Mouse (Mus musculus) embryonic facial prominence, embryonic 15.5 days (tissue): ENCODE data around the gene Tpx2. TPM values are rescaled to one million over a fixed set of nuclear protein-coding genes. Genes with fewer than 3 reads are reported as not detected.

Source experiments
- ATAC-seq: fragments of 200-750 bp; cut with Nextera tagmentation; 2 replicates; pipeline ENCODE4 v1.8.0; 2017; ENCODE audit warnings: low read depth, moderate TSS enrichment; ENCODE audit not compliant: insufficient number of reproducible peaks, low FRiP score, low TSS enrichment
- H3K27ac ChIP-seq: fragments of 300-500 bp; sonication (generic); replicated peaks from 2 replicates; pipeline ENCODE4 v1.5.1; 2015; ENCODE audit warnings: mild to moderate bottlenecking, inconsistent platforms
- H3K27me3 ChIP-seq: fragments of 300-500 bp; sonication (generic); 2 replicates; pipeline ENCODE4 v1.6.1; 2015; ENCODE audit warnings: inconsistent platforms
- H3K36me3 ChIP-seq: fragments of 300-500 bp; sonication (generic); 2 replicates; pipeline ENCODE4 v1.6.1; 2015; ENCODE audit warnings: mild to moderate bottlenecking, inconsistent platforms
- H3K4me1 ChIP-seq: fragments of 300-500 bp; sonication (generic); 2 replicates; pipeline ENCODE4 v1.6.1; 2015; ENCODE audit warnings: inconsistent platforms
- H3K4me2 ChIP-seq: fragments of 300-500 bp; sonication (generic); replicated peaks from 2 replicates; pipeline ENCODE4 v1.6.1; 2015; ENCODE audit warnings: mild to moderate bottlenecking, inconsistent platforms
- H3K4me3 ChIP-seq: fragments of 300-500 bp; sonication (generic); replicated peaks from 2 replicates; pipeline ENCODE4 v1.5.1; 2015; ENCODE audit warnings: mild to moderate bottlenecking, inconsistent platforms
- H3K9ac ChIP-seq: fragments of 300-500 bp; sonication (generic); 2 replicates; pipeline ENCODE4 v1.6.1; 2015; ENCODE audit warnings: inconsistent platforms
- H3K9me3 ChIP-seq: fragments of 300-500 bp; sonication (generic); replicated peaks from 2 replicates; pipeline ENCODE4 v1.6.1; 2016; ENCODE audit warnings: inconsistent platforms
- WGBS: fragments of 180-500 bp; shearing (Covaris S2); methylation state at CpG from one replicate; pipeline ENCODE4 v1.1.7; 2015; 5-methylcytosine and 5-hydroxymethylcytosine counted together
- polyA plus RNA-seq: library from polyadenylated mRNA; unstranded; fragments of >200 nt; fragmentation: Nextera tagmentation; extraction: Ambion mirVana; gene quantifications from 2 replicates; pipeline ENCODE4 v1.2.1, GENCODE M21; 2015

Tpx2 gene
- polyA plus RNA-seq, 1 experiment from 2014 or later, result 60.1 TPM

DNA sequence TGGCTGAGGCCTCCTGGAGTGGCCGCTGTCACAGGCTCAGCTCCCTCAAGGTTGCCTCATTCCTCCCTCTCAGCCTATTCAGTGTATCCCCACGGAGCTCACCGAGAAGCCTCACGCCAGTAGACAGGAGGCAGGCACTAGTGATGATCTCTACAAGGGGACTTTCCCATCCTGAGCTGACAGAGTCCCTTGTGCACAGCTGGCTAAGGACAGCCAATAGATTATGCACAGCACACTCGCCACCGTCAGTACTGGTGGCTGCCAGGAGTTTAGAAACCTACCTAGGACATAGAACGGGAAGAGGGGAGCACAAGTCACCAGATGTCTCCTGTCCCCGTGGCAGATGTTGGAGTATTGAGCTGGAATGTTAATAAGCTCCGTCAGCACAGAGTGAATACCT, 69.9 kb downstream of the Tpx2 start:
- Histone ChIP-seq H3K4me2 (no peak overlapping the region), H3K9me3 (no peaks in the 10 kb centered on the region), H3K27ac (no peak overlapping the region), H3K36me3 (no peaks in the 10 kb centered on the region), H3K27me3 (peaks cover 29% of the 10 kb centered on the region), H3K4me3 (no peak overlapping the region), H3K9ac (no peak overlapping the region), H3K4me1 (peaks cover 8% of the 10 kb centered on the region)
- no peak for ATAC-seq
- WGBS, result 48% methylated on average over 9 of the region's 9 CpGs

DNA sequence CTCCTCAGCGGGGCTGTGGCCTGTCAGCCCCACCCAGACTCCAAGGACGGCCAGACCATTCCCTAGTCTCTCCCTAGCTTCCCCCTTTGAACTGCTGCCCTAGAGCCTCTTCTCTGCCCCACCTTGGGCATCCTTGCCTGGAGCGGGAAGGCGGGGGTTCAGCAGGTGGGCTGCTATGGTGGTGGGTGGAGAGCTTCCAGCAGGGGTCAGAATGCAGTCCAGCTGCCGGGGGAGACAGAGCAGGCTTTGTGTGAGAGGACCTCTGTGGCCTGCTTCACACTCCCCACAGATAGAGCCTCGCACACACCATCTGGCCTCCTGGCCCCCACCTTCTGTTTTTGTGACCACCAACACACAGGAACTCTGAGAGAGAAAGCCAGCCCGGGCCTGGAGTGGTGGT, 74.6 kb downstream of the Tpx2 start:
- H3K4me2 ChIP-seq, result no peak overlapping the region
- no peak for ATAC-seq
- no peaks in the 10 kb centered on the region for H3K36me3 ChIP-seq
- 22% methylated on average over 7 of the region's 7 CpGs for WGBS
- H3K9ac ChIP-seq, result no peak overlapping the region
- H3K27ac ChIP-seq, result no peak overlapping the region
- H3K27me3 ChIP-seq, result peaks cover 2% of the 10 kb centered on the region
- H3K9me3 ChIP-seq, result no peaks in the 10 kb centered on the region
- no peak overlapping the region for H3K4me3 ChIP-seq
- peaks cover 20% of the 10 kb centered on the region for H3K4me1 ChIP-seq

DNA sequence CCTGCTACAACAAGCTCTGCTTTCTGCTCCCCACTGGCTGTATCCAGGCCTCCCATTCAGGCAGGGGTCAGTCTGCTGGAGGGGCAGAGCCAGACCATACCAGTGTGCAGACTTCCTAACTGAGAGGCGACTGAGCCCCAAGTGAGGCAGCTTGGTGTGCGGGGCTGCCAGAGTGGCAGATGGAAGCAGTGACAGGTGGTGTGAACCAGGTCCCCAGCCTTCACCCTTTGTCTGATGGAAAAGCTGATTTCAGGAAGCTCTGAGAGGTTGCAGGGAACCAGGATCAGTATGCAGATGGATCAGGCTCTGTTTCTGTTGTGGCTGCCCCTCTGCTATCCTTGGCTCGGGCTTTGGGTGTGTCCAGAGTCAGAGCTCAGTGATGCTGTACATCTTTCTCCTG, 75.9 kb downstream of the Tpx2 start:
- Histone ChIP-seq H3K27ac (no peak overlapping the region), H3K4me2 (no peak overlapping the region), H3K9ac (no peak overlapping the region), H3K4me1 (peaks cover 29% of the 10 kb centered on the region), H3K4me3 (no peak overlapping the region), H3K27me3 (no peaks in the 10 kb centered on the region; the same call in 1 of the 2 replicates), H3K9me3 (no peaks in the 10 kb centered on the region), H3K36me3 (no peaks in the 10 kb centered on the region)
- WGBS, result 73% methylated on average over 3 of the region's 3 CpGs
- ATAC-seq, result no peak

DNA sequence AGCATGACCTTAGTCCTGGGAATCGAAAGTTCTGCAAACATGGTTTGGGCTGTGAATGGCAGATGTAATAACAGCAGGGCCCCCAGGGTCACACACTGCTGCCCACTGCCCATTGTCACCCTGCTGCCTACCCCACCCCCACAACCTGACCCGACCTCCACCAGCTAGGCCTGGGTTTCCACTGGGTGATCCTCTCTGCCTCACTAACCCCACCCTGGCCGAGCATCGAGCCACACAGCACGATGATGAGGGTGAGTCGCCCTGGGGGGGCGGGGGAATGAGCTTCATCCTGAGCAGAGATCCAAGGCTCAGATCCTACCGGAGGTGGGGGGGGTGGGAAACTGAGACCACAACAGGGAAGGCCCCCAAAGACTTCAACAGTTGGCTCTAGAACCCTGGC, 76.4 kb downstream of the Tpx2 start:
- H3K9me3 ChIP-seq, result no peaks in the 10 kb centered on the region
- H3K9ac ChIP-seq, result no peak overlapping the region
- ATAC-seq, result no peak
- H3K4me1 ChIP-seq, result peaks cover 29% of the 10 kb centered on the region
- H3K4me3 ChIP-seq, result no peak overlapping the region
- no peak overlapping the region for H3K4me2 ChIP-seq
- WGBS, result 43% methylated on average over 8 of the region's 8 CpGs
- H3K27ac ChIP-seq, result no peak overlapping the region
- no peaks in the 10 kb centered on the region for H3K36me3 ChIP-seq
- H3K27me3 ChIP-seq, result no peaks in the 10 kb centered on the region

- no peaks in the 10 kb centered on the region for H3K36me3 ChIP-seq
- no peak overlapping the region for H3K4me2 ChIP-seq
- H3K4me3 ChIP-seq, result no peak overlapping the region
- no peak overlapping the region for H3K9ac ChIP-seq
- H3K9me3 ChIP-seq, result no peaks in the 10 kb centered on the region
- WGBS, result 85% methylated on average over 5 of the region's 5 CpGs
- no peak overlapping the region for H3K27ac ChIP-seq
- no peaks in the 10 kb centered on the region for H3K27me3 ChIP-seq
- ATAC-seq, result no peak
- H3K4me1 ChIP-seq, result peaks cover 29% of the 10 kb centered on the region
Observed at GRCm38 (mm10) chr2:152924543-152924942, 76.8 kb downstream of the Tpx2 start.

DNA sequence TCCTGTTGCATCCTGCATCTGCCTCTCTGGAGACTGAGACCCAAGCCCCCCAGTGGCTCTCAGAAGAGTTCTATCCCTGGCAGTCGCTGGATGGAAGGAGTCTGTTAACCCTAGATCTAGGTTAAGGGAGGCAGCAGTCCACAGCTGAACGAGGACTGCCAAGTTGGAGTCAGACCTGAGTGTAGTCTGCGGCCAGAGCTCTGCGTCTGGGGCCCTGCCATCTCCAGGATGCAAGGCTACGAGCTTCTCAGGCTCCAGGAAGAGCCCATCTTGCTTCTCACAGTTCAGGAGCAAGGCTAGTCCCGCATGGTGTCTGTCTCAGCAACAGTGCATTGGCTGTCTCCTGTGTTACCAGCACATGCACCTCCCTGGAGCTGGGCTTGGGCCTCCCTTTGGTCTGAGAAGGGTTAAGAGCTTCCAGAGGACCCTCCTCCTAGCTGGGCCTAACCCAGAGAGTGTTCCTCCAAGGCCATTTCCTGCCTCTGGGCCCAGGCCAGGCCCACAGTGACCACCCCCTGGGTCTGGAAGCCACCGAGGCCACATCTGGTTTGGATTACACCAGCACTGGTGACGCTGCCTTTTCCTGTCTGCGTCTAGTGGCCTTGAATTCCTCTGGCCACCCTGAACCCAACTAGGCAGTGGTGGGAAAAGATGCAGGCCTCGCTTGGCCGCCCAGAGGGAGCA, 77.6 kb downstream of the Tpx2 start:
- Histone ChIP-seq H3K4me2 (no peak overlapping the region), H3K4me3 (no peak overlapping the region), H3K36me3 (no peaks in the 10 kb centered on the region), H3K9me3 (no peaks in the 10 kb centered on the region), H3K27ac (0 out of 2 replicates have a peak overlapping the region, but pooled peaks have one; percentile 5), H3K4me1 (peaks cover 34% of the 10 kb centered on the region), H3K9ac (no peak overlapping the region), H3K27me3 (no peaks in the 10 kb centered on the region)
- no peak for ATAC-seq
- WGBS, result 35% methylated on average over 11 of the region's 11 CpGs

DNA sequence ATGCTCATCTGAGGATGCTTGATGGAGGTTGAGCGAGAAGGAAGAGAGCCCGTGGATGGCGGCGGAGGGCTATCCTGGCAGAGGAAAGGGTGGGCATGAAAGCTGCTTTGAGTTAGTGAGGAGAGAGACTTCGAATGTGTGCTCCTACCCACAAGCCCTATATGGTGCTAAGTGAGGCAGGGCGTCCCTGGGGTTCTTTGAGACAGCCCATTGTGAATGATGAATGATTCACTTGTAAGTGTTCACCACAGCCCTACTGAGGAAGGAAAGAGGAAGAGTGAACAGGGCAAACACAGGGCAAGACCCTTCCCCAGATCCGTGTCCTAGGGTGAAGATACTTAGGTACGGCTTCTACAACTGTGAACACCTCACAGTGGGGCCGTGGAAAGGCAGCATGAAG, 79.1 kb downstream of the Tpx2 start:
- Histone ChIP-seq H3K4me2 (no peak overlapping the region), H3K9me3 (no peaks in the 10 kb centered on the region), H3K9ac (no peak overlapping the region), H3K4me1 (peaks cover 36% of the 10 kb centered on the region), H3K27me3 (no peaks in the 10 kb centered on the region), H3K36me3 (no peaks in the 10 kb centered on the region), H3K27ac (no peak overlapping the region), H3K4me3 (no peak overlapping the region)
- ATAC-seq, result no peak
- 60% methylated on average over 9 of the region's 9 CpGs for WGBS

DNA sequence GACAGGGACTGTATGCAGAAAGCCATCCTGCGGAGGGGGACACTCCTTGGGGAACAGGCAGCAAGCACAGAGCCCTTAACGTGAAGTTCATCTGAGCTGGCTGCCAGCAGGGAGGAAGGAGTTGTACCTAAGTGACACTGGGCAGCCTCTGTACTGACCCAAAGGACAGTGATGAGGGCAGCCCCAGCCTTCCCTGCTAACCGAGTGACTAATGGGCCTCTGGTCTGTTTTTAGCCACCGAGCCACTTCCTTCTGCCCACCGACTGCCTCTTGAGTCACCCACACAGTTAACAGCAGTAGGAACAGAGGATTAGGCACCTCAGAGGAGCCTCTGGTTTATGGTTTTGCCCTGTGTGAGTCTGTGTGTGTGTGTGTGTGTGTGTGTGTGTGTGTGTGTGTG, 79.6 kb downstream of the Tpx2 start:
- no peaks in the 10 kb centered on the region for H3K9me3 ChIP-seq
- no peak overlapping the region for H3K4me3 ChIP-seq
- H3K36me3 ChIP-seq, result no peaks in the 10 kb centered on the region
- 52% methylated on average over 5 of the region's 5 CpGs for WGBS
- no peak overlapping the region for H3K4me2 ChIP-seq
- no peaks in the 10 kb centered on the region for H3K27me3 ChIP-seq
- H3K4me1 ChIP-seq, result peaks cover 36% of the 10 kb centered on the region
- no peak overlapping the region for H3K27ac ChIP-seq
- H3K9ac ChIP-seq, result no peak overlapping the region
- no peak for ATAC-seq

GRCm38 (mm10) chr2:152928219-152928987, 80.6 kb downstream of the Tpx2 start:
- no peak for ATAC-seq
- no peaks in the 10 kb centered on the region for H3K36me3 ChIP-seq
- H3K4me3 ChIP-seq, result no peak overlapping the region
- no peak overlapping the region for H3K4me2 ChIP-seq
- peak overlapping the region; percentile 19; the same call in 1 of the 2 replicates for H3K27ac ChIP-seq
- WGBS, result 47% methylated on average over 14 of the region's 14 CpGs
- H3K27me3 ChIP-seq, result no peaks in the 10 kb centered on the region
- H3K4me1 ChIP-seq, result peaks cover 36% of the 10 kb centered on the region
- H3K9ac ChIP-seq, result no peak overlapping the region
- H3K9me3 ChIP-seq, result no peaks in the 10 kb centered on the region

GRCm38 (mm10) chr2:152928988-152929370, 81.2 kb downstream of the Tpx2 start:
- H3K27ac ChIP-seq, result no peak overlapping the region
- no peak for ATAC-seq
- no peaks in the 10 kb centered on the region for H3K27me3 ChIP-seq
- H3K9me3 ChIP-seq, result no peaks in the 10 kb centered on the region
- no peak overlapping the region for H3K4me2 ChIP-seq
- H3K4me3 ChIP-seq, result no peak overlapping the region
- peaks cover 36% of the 10 kb centered on the region for H3K4me1 ChIP-seq
- no peaks in the 10 kb centered on the region for H3K36me3 ChIP-seq
- 67% methylated on average over 3 of the region's 3 CpGs for WGBS
- H3K9ac ChIP-seq, result no peak overlapping the region

GRCm38 (mm10) chr2:152930276-152930675, 82.5 kb downstream of the Tpx2 start:
- WGBS, result 19% methylated on average over 2 of the region's 2 CpGs
- no peak overlapping the region for H3K27ac ChIP-seq
- no peak for ATAC-seq

More at GRCm38 (mm10) chr2:152930276-152930675, 82.5 kb downstream of the Tpx2 start:
- peaks cover 31% of the 10 kb centered on the region for H3K4me1 ChIP-seq
- H3K4me2 ChIP-seq, result no peak overlapping the region
- no peaks in the 10 kb centered on the region for H3K27me3 ChIP-seq
- H3K9me3 ChIP-seq, result no peaks in the 10 kb centered on the region
- H3K9ac ChIP-seq, result no peak overlapping the region
- H3K4me3 ChIP-seq, result no peak overlapping the region
- H3K36me3 ChIP-seq, result no peaks in the 10 kb centered on the region
